Mouse (Mus musculus): Measurements from ENCODE around the gene Rab23.

GRCm38 (mm10) chr1:33771621-33772020 is 51.9 kb downstream of the Rab23 start:
- no peak for TF ChIP-seq POLR2A (IDR thresholded peaks at IDR 0.05; ENCODE audit: control insufficient read depth, low read depth, low read length)
- no peak for TF ChIP-seq CTCF (IDR thresholded peaks at IDR 0.05; ENCODE audit: control insufficient read depth, insufficient read depth, insufficient replicate concordance, low read depth, low read length)
